Mouse (Mus musculus): ENCODE data around the gene Ddost. TPM values are rescaled to one million over a fixed set of nuclear protein-coding genes. Genes with fewer than 3 reads are reported as not detected.

Gene Ddost
- polyA plus RNA-seq, 1 experiment from 2014 or later, result 217 TPM

DNA sequence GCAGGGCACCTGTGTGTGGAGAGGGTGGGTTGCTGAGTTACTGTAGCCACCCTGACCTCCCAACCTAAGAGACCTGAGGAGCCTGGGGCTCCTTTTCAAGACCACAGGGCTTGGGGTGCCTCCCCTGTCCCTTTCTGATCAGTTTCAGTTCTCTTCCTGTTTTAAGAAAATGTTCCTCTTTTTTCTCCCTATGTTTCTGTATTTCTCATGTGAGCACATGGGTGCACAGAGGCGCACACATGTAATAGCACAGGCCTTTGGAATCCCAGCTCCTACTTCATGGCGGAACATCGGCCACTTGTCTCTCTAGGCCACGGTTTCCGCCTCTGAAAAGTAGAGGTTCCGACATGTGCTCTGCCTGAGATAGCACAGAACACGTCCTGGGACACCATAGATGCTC lies 15.8 kb upstream of the Ddost start:
- no peaks in the 10 kb centered on the region for H3K27me3 ChIP-seq (replicated peaks)
- WGBS, result 89% methylated on average over 7 of the region's 7 CpGs
- H3K9me3 ChIP-seq (replicated peaks), result no peaks in the 10 kb centered on the region
- H3K36me3 ChIP-seq, result no peaks in the 10 kb centered on the region
- no peak overlapping the region for H3K4me3 ChIP-seq (replicated peaks)
- H3K27ac ChIP-seq (replicated peaks), result no peak overlapping the region
- H3K4me2 ChIP-seq, result no peak overlapping the region
- peaks cover 10% of the 10 kb centered on the region for H3K4me1 ChIP-seq
- H3K9ac ChIP-seq (replicated peaks), result no peak overlapping the region
- ATAC-seq (ENCODE audit: low FRiP score), result no peak

DNA sequence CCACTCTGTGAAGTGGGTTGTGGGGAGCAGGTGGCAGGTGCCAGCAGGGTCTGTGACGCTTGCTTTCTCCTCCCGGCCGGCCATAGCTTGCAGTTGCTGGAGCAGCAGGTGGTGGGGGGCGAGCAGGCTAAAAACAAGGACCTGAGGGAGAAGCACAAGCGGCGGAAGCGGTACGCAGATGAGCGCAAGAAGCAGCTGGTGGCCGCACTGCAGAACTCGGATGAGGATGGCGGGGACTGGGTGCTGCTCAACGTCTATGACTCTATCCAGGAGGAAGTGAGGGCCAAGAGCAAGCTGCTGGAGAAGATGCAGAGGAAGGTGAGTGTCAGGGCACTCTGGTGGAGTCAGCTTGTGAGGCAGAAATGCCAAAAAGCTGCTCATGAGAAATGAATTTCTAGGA lies 12.5 kb upstream of the Ddost start:
- Histone ChIP-seq H3K36me3 (no peaks in the 10 kb centered on the region), H3K27ac (replicated peaks) (peak overlapping the region; percentile 45; the same call in 1 of the 2 replicates), H3K4me1 (peaks cover 11% of the 10 kb centered on the region), H3K4me2 (no peak overlapping the region), H3K4me3 (replicated peaks) (no peak overlapping the region), H3K9me3 (replicated peaks) (no peaks in the 10 kb centered on the region), H3K9ac (replicated peaks) (no peak overlapping the region), H3K27me3 (replicated peaks) (no peaks in the 10 kb centered on the region)
- ATAC-seq (ENCODE audit: low FRiP score), result no peak
- 91% methylated on average over 13 of the region's 13 CpGs for WGBS

DNA sequence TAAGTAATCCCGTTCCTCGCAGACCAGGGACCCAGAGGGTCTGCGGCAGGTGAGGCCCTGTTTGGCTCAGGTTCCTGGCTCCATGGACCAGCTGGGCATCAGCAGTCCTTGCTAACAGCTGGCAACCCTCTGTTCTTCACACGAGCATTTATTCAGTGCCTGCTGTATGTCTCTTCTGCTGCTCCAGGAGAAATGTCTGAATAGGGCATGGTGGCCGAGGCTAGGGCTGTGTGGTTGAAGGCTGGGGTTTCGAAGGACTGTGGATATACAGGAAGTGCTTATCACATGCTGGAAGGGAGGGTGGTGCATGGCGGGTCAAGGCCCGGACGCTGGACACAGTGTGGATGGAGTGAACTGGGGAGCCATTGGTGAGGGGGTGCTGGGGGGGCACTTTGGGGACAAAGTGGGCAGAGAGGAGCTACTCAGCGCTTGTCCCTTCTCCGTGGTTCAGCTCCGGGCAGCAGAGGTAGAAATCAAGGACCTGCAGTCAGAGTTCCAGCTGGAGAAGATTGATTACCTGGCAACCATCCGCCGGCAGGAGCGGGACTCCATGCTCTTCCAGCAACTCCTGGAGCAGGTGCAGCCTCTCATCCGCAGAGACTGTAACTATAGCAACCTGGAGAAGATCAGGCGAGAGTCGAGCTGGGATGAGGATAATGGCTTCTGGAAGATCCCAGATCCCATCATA lies 11.1 kb upstream of the Ddost start:
- H3K9ac ChIP-seq (replicated peaks), result no peak overlapping the region
- H3K27ac ChIP-seq (replicated peaks), result peak overlapping the region; percentile 83
- peak overlapping the region; percentile 26; the same call in 1 of the 2 replicates for H3K4me2 ChIP-seq

DNA sequence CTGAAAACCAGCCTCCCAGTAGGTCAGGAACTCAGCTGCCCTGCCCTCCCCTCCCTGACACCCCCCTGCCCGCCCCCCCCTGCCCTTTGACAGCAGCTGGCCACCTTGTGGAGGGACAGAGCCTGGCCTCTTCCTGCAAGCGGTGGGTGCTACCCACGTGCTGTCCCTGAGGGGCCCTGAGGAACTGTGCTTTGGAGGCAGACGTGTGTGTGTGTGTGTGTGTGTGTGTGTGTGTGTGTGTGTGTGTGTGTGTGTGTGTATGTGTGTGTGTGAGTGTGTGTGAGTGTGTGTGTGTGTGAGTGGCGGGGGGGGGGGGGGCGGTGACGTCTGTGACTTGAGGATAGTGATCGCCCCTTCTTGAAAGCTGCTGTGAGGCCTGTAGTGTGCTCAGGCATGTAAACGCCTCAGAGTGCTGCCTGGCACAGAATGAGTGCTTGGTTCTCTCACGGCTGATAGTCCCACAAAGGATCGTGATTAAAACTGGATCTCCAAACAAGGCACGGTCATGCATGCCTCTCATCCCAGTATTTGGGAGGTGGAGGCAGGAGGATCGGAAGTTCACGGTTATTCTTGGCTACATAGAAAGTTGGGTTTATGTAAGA lies 10.5 kb upstream of the Ddost start:
- Histone ChIP-seq H3K27ac (replicated peaks) (peak overlapping the region; percentile 83), H3K9ac (replicated peaks) (no peak overlapping the region), H3K27me3 (replicated peaks) (no peaks in the 10 kb centered on the region), H3K4me3 (replicated peaks) (no peak overlapping the region), H3K4me1 (peaks cover 9% of the 10 kb centered on the region), H3K36me3 (no peaks in the 10 kb centered on the region), H3K9me3 (replicated peaks) (no peaks in the 10 kb centered on the region), H3K4me2 (peak overlapping the region; percentile 26; the same call in 1 of the 2 replicates)
- peak; percentile 68 for ATAC-seq (ENCODE audit: low FRiP score)
- 61% methylated on average over 10 of the region's 14 CpGs for WGBS

More for the DNA sequence above, 11.1 kb upstream of the Ddost start:
- H3K27me3 ChIP-seq (replicated peaks), result no peaks in the 10 kb centered on the region
- no peak overlapping the region for H3K4me3 ChIP-seq (replicated peaks)
- peaks cover 9% of the 10 kb centered on the region for H3K4me1 ChIP-seq
- 51% methylated on average over 18 of the region's 18 CpGs for WGBS
- no peaks in the 10 kb centered on the region for H3K9me3 ChIP-seq (replicated peaks)
- peak; percentile 89 for ATAC-seq (ENCODE audit: low FRiP score)
- H3K36me3 ChIP-seq, result no peaks in the 10 kb centered on the region

DNA sequence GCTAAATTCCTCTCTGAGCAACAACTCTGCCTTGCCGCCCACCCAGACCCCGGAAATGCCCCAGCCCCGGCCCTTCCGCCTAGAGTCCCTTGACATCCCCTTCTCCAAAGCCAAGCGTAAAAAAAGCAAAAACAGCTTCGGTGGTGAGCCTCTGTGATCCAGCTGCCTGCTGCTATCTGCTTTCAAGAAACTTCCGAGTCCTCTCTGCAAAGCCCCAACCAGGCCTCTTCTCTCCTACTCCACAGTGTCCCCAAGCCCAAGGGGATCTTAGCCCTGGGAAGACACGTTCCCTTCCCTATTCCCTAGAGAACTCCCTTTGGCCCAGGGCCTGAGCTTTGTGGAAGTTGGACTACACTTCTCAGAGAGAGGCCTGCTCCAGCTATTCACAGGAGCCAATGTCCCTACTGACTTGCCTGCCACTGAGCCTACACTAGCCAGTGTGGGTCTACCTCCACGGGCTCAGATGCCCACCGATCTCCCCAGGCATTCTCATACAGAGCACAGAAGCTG lies 3.2 kb upstream of the Ddost start:
- 87% methylated on average over 10 of the region's 10 CpGs for WGBS
- no peaks in the 10 kb centered on the region for H3K36me3 ChIP-seq
- peaks cover 24% of the 10 kb centered on the region for H3K4me1 ChIP-seq
- no peak overlapping the region for H3K4me3 ChIP-seq (replicated peaks)
- no peak for ATAC-seq (ENCODE audit: low FRiP score)
- no peaks in the 10 kb centered on the region for H3K27me3 ChIP-seq (replicated peaks)
- H3K9ac ChIP-seq (replicated peaks), result no peak overlapping the region
- no peak overlapping the region for H3K27ac ChIP-seq (replicated peaks)
- no peak overlapping the region for H3K4me2 ChIP-seq
- no peaks in the 10 kb centered on the region for H3K9me3 ChIP-seq (replicated peaks)

DNA sequence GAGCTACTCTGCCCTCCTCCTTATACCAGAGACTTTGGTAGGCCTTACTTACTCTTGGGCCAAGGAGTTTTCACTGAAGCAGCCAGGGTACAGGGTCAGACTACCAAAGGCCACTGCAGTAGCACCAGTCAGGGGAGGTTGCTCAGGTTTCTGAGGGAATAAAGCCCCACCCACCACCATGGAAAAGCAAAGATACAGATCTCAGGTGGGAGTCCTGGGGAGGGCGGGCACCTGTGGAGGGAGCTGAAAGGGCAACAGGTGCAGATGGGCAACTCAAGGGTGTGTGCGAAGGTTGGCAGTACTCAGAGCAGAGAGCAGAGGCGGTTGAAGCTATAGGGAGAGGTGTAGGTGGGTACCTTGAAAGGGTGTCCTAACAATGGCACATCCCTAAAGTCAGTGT lies 1.5 kb upstream of the Ddost start:
- H3K4me1 ChIP-seq, result peaks cover 38% of the 10 kb centered on the region
- no peak overlapping the region for H3K4me3 ChIP-seq (replicated peaks)
- H3K27me3 ChIP-seq (replicated peaks), result no peaks in the 10 kb centered on the region
- no peaks in the 10 kb centered on the region for H3K9me3 ChIP-seq (replicated peaks)
- H3K4me2 ChIP-seq, result no peak overlapping the region
- WGBS, result 96% methylated on average over 3 of the region's 3 CpGs
- H3K9ac ChIP-seq (replicated peaks), result no peak overlapping the region
- peaks cover 6% of the 10 kb centered on the region; the same call in 1 of the 2 replicates for H3K36me3 ChIP-seq
- no peak for ATAC-seq (ENCODE audit: low FRiP score)
- no peak overlapping the region for H3K27ac ChIP-seq (replicated peaks)

DNA sequence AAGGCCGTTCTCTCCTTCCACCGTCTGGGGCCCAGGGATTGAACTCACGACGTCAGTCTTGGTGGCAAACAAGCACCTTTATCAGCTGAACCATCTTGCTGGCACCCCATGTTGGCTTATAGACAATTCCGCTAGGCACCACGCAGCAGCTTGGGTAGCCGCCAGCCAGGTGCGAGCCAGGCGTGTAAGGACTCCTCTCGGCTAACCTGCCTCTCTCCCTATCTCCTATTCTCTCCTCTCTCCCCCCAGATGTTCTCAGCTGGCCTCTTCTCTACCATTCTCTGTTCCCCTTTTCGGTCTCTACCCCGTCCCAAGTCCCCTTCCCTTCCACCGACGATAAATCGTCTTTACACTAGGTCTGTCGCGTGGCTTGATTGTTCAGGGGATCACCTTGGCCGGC lies 788 bp upstream of the Ddost start:
- peak overlapping the region; percentile 84 for H3K27ac ChIP-seq (replicated peaks)
- no peak for ATAC-seq (ENCODE audit: low FRiP score)
- peaks cover 38% of the 10 kb centered on the region for H3K4me1 ChIP-seq

DNA sequence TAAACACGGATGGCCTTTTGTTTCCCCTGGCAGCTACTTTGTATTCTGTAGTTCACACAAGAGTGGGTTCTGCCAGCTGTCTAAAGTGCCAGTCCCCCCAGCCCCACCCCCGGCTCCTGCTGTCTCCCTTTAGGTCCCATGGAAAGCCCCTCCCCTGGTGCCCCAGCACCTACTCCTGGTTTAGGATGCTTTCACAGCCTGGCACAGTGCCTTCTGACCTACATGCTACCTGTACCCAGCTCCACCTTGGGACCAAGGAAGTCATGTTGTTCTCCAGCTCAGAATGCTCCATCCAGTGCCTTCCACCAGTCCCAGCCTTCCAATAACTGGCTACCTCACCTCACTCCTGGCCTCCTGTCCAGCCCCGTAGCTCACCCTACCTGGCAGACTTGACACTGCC lies 2.5 kb downstream of the Ddost start:
- peaks cover 38% of the 10 kb centered on the region for H3K4me1 ChIP-seq
- WGBS, result 74% methylated on average over 3 of the region's 3 CpGs

More for the DNA sequence above, 788 bp upstream of the Ddost start:
- Histone ChIP-seq H3K9ac (replicated peaks) (peak overlapping the region; percentile 76), H3K4me2 (peak overlapping the region; percentile 94), H3K4me3 (replicated peaks) (peak overlapping the region; percentile 95), H3K9me3 (replicated peaks) (no peaks in the 10 kb centered on the region), H3K36me3 (peaks cover 12% of the 10 kb centered on the region), H3K27me3 (replicated peaks) (no peaks in the 10 kb centered on the region)
- WGBS, result 17% methylated on average over 18 of the region's 18 CpGs

DNA sequence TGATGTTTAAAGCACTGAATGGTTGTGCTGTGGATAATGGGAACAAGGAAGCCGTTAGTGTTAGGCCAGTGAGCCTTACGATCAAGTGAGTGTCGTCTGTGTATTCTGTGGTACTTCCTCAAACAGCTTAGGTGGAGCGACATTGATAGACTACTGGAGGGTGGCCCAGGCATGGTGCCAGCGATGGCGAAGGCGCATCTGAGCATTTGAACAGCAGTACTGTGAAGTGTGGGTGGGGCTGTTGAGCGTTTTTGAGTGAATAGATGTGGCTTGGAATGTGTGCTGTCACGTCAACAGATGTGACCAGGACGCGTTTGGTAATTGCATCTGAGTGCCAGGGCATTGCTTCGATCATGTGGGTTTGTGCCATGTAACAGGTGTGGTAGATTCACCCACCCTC lies 3.2 kb downstream of the Ddost start:
- no peak for ATAC-seq (ENCODE audit: low FRiP score)
- Histone ChIP-seq H3K4me3 (replicated peaks) (no peak overlapping the region), H3K4me2 (no peak overlapping the region), H3K27ac (replicated peaks) (no peak overlapping the region), H3K36me3 (peaks cover 51% of the 10 kb centered on the region), H3K27me3 (replicated peaks) (no peaks in the 10 kb centered on the region), H3K4me1 (peaks cover 38% of the 10 kb centered on the region), H3K9me3 (replicated peaks) (no peaks in the 10 kb centered on the region), H3K9ac (replicated peaks) (no peak overlapping the region)
- 88% methylated on average over 12 of the region's 12 CpGs for WGBS

More for the DNA sequence above, 2.5 kb downstream of the Ddost start:
- Histone ChIP-seq H3K9me3 (replicated peaks) (no peaks in the 10 kb centered on the region), H3K4me2 (peak overlapping the region; percentile 11; the same call in 1 of the 2 replicates), H3K27ac (replicated peaks) (no peak overlapping the region), H3K4me3 (replicated peaks) (no peak overlapping the region), H3K27me3 (replicated peaks) (no peaks in the 10 kb centered on the region), H3K36me3 (peaks cover 43% of the 10 kb centered on the region), H3K9ac (replicated peaks) (no peak overlapping the region)
- ATAC-seq (ENCODE audit: low FRiP score), result no peak

DNA sequence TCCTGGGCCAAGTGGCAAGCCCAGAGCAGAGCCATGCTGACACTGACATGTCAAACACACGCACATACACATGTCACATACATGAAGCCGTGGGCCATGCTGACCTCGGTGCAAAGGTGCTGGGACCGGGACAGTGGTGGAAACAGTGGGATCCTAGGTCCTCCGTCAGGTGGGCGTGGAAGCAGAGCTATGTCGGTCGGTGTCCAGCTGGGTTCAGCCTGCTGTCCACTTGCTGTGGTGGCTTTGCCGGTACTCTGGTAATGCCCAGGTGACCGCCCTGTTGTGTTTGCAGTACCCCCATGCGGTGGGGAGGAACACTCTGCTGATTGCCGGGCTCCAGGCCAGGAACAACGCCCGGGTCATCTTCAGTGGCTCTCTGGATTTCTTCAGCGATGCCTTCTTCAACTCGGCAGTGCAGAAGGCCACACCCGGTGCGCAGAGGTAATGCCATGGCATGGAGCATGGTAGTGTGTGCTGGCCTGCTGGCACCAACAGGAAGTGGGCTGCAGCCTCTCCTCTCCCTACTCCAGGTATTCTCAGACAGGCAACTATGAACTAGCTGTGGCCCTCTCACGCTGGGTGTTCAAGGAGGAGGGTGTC lies 5.9 kb downstream of the Ddost start:
- Histone ChIP-seq H3K27me3 (replicated peaks) (no peaks in the 10 kb centered on the region), H3K27ac (replicated peaks) (no peak overlapping the region), H3K4me3 (replicated peaks) (no peak overlapping the region), H3K9me3 (replicated peaks) (no peaks in the 10 kb centered on the region), H3K9ac (replicated peaks) (no peak overlapping the region), H3K36me3 (peaks cover 77% of the 10 kb centered on the region), H3K4me1 (peaks cover 22% of the 10 kb centered on the region), H3K4me2 (no peak overlapping the region)
- ATAC-seq (ENCODE audit: low FRiP score), result no peak
- WGBS, result 96% methylated on average over 19 of the region's 19 CpGs

DNA sequence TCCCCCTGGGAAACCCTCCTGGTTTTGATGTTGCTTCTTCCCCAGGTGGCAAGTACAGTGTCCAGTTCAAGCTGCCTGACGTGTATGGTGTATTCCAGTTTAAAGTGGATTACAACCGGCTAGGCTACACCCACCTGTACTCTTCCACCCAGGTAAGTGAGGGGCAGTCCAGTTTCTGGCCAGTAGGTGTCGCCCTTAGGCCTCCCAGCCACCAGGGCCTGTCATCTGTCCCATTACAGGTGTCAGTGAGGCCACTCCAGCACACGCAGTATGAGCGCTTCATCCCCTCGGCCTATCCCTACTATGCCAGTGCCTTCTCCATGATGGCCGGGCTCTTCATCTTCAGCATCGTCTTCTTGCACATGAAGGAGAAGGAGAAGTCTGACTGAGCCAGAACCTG lies 7.1 kb downstream of the Ddost start:
- Histone ChIP-seq H3K9me3 (replicated peaks) (no peaks in the 10 kb centered on the region), H3K4me3 (replicated peaks) (no peak overlapping the region), H3K27ac (replicated peaks) (no peak overlapping the region), H3K36me3 (peaks cover 83% of the 10 kb centered on the region), H3K4me2 (no peak overlapping the region), H3K27me3 (replicated peaks) (no peaks in the 10 kb centered on the region), H3K4me1 (peaks cover 11% of the 10 kb centered on the region), H3K9ac (replicated peaks) (no peak overlapping the region)
- 71% methylated on average over 8 of the region's 8 CpGs for WGBS
- no peak for ATAC-seq (ENCODE audit: low FRiP score)

DNA sequence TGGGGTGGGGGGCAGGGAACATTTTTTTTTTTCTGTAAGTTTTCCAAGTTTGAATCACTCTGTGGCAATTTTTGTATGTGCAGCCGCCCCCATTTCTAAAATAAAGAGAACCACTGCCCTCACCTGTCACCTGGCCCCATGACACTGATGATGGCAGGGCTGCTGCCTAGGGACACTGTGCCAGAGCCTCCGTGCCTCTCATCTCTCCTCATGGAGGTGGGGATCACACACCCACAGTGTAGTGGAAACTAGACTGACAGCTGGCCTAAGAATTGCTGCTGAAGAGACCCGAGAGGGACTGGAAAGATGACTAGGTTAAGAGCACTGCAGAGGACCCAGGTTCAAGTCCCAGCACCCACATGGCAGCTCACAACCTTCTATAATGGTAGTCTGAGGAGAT lies 7.6 kb downstream of the Ddost start:
- no peaks in the 10 kb centered on the region for H3K27me3 ChIP-seq (replicated peaks)
- ATAC-seq (ENCODE audit: low FRiP score), result no peak
- no peak overlapping the region for H3K4me2 ChIP-seq
- no peak overlapping the region for H3K4me3 ChIP-seq (replicated peaks)
- H3K9me3 ChIP-seq (replicated peaks), result no peaks in the 10 kb centered on the region
- peaks cover 6% of the 10 kb centered on the region for H3K4me1 ChIP-seq
- H3K9ac ChIP-seq (replicated peaks), result no peak overlapping the region
- H3K27ac ChIP-seq (replicated peaks), result no peak overlapping the region
- H3K36me3 ChIP-seq, result peaks cover 83% of the 10 kb centered on the region
- WGBS, result 92% methylated on average over 3 of the region's 3 CpGs
